Mouse (Mus musculus): ENCODE results near the gene Tmem254c.
"Not testable (repeated sequence)": the region's sequence is repeated elsewhere in the genome, so short reads cannot be mapped to it uniquely, and the experiment has no call there.

Tmem254c gene

DNA sequence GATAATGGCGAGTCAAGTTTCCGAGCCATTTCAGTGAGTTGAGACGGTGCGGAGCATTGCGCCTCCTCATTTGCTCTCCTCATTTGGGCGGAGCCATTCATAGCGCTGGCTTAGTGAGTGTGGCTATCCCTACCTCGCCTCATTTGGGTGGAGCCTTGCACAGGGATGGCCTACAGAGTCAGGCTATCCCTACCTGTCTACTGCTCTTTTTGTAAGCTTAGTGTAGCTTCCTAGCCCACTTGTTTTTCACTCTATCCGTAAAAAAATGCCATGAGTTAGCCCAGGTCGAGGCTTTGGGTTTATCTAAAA, at the start of gene Tmem254c:
Gene Tmem254c, minus strand, starts transcription at position 31 of the 309 bp plus-strand sequence.
- in situ Hi-C loops (cut with MboI, MseI): not testable (repeated sequence)

DNA sequence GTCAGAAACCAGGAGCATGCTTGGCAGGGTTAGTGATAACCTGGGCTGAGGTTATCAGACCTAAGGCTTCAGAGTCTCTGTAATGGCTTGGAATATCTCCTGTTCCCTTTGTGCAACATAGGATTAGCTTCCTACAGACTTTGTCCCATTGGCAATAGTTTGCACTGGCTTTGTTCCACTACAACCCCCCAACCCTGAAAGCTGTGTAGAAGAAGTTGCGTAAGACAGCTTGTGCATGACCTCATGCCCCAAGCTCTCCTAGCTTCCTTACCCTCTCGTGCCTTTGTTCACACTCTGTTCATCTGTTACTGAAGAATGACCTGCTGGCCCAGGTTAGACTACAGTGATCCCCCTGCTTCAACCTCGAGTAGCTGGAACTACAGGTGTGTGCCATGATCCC, 30.5 kb upstream of the Tmem254c start:
- in situ Hi-C loops (cut with MboI, MseI): not testable (repeated sequence)

DNA sequence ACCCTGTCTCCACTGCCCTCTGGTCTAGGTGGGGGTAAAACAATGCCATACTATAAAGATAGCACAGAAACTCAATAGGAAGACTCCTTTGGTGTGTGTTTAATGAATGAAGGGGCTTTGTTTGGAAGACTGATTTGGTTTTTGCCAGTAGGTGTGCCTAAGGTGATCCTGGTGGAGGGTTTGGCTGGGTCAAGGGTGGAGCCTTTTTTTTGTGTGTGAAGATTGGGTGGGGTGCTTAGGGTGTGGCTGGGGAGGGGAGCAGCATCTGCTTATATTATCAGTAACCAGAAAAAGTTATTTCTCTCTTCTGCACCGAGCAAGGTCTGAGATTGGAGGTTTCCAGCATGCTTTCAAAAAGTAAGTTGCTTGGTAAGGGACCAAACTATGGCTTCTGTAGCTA, 14.8 kb upstream of the Tmem254c start, which contains the start of gene Cphx3:
Gene Cphx3, plus strand, starts transcription at position 301 of the 400 bp plus-strand sequence.
- in situ Hi-C loops (cut with MboI, MseI): not testable (repeated sequence)

DNA sequence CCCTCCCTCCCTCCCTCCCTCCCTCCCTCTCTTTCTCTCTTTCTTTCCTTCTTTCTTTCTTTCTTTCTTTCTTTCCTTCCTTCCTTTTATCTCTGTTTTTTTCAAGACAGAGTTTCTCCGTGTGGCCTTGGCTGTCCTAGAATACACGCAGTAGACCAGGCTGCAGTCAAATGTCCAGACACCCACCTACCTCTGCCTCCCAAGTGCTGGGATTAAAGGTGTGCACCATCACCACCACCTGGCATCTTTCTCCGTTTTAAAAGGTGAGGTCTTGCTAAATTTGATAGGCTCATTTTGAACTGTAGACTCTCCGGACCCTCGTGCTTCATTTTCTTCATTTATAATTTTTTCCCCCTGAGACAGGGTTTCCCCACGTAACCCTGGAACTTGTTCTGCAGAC, 14.1 kb upstream of the Tmem254c start, which contains the start of gene Cphx2:
Gene Cphx2, plus strand, starts transcription at position 301 of the 400 bp plus-strand sequence.
- in situ Hi-C loops (cut with MboI, MseI): not testable (repeated sequence)

DNA sequence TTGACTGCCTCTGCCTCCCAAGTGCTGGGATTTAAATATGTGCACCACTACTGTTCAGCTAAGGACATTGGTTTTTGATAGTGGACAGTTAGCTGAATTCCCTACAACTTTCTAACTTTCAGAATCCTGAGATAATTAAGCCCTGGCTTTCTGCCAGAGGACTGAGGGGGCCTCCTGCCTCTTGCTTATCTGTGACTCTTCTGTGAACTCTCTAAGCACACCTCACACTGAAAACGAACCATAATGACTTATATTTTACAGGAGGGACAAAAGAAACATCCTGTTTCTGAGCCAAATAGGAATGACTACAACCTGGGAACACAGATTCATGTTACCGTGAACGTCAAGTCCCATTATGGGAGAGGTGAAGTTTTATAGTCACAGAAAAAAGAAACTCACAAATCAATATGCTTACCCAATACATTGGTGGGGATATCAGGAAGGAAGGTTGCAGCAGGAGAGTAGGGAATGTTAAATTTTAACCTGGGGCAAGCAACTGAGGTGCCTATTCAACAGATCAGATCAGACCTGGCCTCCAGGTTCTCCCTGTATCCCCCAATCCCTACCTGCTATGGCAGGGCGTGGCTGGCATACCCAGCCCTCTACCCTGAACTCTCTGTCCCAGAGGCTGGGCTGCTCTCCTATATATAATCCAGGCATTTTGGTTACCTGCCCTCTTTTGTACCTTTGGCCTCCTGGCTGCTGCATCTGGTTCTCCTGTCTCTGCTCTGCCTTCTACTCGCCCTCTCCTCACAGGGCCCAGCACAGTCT, 9.7 kb upstream of the Tmem254c start:
- in situ Hi-C loops (cut with MboI, MseI): not testable (repeated sequence)

DNA sequence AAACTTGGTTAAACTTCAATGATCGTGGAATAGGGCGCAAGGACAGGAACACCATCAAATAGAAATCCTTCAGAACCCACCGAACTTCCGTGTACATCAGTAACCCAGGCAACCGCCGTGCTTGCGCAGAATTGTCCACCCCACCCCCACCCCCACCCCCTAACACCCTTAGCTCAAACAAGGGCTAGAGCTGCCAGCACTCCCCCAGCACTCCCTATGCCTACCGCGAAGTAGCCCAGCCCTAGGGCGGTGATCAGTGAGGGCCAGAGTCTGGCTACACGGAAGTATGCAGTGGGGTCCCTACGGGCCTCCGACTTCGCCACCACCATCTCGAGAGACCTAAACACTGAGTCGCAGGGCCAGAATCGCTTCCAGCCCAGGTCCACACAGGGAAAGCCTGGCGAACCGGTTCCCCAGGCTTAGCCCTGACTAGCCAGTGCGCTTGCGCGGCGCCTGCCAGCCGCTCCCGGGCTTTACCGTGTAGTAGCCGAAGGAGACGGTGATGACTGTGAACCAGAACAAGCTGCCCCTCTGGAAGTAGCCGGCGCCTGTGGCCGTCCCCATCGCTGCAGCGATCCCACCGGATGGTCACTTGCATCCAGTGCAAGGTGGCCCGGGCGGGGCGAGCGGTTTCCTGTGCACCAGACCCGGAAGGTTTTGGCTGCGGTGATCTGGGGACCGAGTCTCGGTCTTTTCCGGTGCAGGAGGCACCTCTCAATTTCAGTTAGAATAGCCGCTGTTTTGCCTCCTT, 406 bp downstream of the Tmem254c start:
- in situ Hi-C loops (cut with MboI, MseI): not testable (repeated sequence)

DNA sequence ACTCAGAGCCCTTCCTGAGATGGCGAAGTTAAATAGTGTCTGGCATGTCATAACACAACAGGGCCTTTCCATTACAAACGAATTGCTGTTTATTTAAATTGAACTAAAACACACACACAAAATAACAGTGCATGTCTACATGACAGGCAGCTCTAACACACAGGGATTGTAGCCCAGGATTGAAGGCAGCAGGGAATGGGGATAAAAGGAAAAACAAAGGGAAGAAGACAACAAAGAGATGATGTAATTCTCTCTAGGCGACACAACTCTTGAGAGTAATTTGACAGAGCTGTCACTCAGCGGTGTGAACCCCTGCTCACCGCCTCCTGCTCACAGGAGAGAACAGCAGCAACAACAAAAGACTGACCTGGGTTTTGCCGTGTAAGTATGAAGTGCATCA, 7.8 kb downstream of the Tmem254c start:
- in situ Hi-C loops (cut with MboI, MseI): not testable (repeated sequence)

DNA sequence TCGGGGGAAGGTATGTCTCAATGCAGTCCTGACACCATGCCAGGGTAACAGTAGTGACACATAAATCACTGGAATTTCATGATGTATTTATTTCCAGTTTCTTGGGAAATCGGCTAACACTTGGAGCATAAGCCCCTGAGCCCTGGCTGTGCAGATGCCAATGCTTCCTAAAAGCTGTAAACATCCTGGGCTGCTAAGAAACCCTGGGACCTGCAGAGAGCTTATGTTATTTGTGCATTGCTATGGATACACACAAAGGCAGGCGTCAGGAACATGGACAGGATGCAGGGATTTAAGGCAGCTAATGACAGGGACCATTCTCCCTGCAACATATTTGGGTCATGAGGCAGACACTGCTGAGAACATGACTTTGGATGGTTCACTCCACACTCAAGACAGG, 9.0 kb downstream of the Tmem254c start:
- in situ Hi-C loops (cut with MboI, MseI): not testable (repeated sequence)

DNA sequence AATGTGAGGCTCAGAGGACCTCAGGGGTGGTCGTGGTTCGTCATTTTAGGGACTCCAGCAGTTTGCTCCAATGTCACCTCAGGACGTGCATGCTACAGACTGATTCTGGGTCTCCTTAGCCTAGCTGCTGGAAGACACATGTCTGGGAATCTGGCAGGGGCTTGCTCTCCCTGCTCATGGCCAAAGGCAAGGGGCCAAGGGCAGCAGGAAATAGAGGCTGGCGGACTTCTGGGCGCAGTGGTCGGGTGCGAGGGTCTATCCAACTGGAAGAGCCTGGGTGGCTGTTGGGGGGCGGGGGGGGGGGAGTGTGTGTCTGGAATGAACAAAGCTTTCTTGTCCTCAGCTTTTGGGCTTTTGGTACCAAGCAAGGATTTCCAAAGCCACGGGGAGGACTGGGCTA, 18.4 kb downstream of the Tmem254c start:
- in situ Hi-C loops (cut with MboI, MseI): not testable (repeated sequence)

DNA sequence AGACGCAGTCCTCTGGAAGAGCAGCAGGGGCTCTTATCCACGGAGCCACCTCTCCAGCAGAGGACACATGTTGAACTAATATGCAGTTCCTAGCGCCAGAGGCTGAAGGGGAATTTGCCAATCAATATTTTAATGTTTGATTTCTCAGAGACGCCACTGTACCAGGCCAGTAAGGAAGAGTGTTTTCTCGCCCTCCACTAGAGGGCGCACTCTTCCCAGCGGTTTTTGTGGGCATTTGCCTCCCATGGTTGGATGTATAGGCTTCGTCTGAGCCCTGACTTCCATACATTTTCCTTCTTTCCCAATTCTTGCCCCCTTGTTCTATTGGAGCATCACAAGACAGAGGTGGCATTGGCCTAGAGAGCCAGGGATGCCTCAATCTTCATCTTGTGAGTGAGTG, 20.1 kb downstream of the Tmem254c start:
- in situ Hi-C loops (cut with MboI, MseI): not testable (repeated sequence)

DNA sequence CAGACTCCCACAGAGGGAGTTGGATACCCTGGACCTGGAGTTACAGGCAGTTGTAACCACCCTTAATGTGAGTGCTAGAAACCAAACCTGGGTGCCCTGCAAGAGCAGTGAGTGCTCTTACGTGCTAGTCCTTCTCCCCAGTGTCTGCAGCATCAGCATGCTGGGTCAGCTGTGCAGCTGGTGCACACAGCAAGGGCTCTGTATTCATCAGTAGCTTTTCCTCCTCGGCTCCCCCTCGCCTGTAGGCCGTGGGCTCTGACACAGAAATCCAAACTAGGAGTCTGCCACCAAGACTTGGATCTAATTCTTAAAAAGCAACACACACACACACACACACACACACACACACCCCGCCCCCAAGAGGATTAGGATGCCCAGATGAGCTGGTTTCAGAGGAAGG, 22.1 kb downstream of the Tmem254c start:
- in situ Hi-C loops (cut with MboI, MseI): not testable (repeated sequence)

DNA sequence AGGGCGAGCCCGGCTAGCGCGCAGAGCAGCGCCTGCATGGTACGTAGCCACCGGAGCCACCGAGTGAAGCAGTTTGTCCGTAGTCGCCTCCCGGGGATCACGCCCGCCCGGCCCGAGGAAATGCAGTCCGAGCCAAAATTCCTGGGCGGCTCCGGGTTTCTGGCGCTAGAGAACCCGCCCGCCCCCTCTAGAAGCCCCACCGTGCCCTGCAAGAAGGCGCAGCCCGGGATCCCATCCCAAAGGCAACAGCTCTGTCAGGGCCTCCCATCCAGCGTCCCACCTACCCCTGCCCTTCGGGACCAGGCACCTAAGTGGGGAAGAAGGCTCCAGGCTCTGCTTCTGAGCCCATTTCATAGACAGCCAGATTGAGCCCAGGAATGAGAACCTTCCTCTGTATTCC, 24.5 kb downstream of the Tmem254c start, which contains the start of gene Gm9780:
Gene Gm9780, minus strand, starts transcription at position 101 of the 400 bp plus-strand sequence.
- in situ Hi-C loops (cut with MboI, MseI): not testable (repeated sequence)

DNA sequence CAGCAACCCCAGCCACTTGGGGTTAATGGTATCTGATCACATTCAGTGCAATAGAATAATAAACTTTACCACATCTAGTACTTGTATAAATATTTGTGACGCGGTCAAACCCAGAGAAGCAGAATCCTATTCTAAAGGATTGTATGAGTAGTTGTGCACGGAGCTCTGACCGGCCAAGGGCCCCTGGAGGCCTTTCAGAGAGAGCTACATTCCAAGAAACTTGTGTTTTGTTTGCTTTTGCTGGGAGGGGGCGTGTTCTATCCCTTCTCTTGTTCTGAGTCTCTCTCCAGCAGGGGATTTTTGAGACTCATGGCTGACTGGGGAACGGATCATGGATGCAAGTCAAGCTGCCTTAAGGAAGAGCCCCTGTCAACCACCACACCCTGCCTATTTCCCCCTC, 31.7 kb downstream of the Tmem254c start:
- in situ Hi-C loops (cut with MboI, MseI): not testable (repeated sequence)

DNA sequence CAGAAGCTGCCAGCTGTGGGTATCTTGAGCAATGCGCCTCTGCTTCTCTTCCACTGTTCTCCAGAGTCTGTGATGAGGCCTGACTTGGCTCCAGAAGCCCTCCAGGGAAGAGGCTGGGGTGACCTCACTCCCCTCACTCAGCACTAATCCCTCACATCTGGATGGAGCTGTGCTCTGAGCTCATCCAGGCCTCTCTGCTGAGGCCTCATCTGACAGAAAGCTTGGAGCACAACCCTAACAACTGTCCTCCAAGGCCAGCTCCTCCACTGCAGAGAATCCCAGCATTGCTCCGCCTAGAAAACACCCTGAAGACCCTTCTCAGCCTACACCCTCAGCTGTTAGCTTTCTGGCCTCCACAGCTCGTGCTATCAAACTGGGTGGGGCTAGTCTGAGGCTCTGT, 32.8 kb downstream of the Tmem254c start:
- in situ Hi-C loops (cut with MboI, MseI): not testable (repeated sequence)

DNA sequence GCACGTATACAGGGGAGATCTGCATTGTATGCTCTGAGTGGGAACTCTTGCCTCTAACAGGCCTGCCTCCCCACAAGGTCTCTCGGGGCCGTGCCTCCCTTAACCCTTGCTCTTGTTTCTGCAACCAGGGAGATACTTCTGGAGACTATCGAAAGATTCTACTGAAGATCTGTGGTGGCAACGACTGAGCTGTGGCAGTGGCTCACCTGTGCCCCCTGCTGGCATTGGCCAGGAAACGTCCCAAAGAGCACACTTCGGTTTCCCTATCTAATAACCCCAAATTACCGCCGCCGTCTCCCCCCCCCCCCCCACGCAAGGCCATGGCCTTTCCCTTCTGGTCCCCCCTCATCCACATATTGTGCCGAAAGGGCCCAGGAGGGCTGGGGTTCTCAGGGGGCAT, 41.5 kb downstream of the Tmem254c start:
- in situ Hi-C loops (cut with MboI, MseI): loop anchor here (10.0 kb wide), 1 partner anchor 211 kb away; no protein-coding TSS in a partner anchor

DNA sequence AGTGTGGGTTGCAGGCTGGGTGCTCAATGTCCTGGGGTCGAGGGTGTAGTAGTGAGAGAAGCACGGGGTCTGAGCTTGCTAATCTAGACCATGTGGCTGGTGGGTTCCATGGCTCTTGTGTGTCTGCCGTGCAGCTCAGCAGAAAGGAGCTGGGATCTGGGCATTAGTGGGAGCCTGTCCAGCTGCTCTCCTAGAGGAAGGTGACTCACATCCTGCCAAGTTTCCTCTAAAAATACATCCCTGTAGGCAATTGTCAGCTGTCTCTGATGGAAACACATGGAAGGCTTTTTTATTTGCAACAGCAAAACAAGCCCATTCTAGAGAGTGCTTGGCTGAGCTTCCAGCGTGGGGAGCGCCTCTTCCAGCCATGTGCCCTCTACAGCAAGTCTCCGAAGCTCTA, 44.3 kb downstream of the Tmem254c start:
- in situ Hi-C loops (cut with MboI, MseI): loop anchor here (10.0 kb wide), 1 partner anchor 208 kb away; no protein-coding TSS in a partner anchor

DNA sequence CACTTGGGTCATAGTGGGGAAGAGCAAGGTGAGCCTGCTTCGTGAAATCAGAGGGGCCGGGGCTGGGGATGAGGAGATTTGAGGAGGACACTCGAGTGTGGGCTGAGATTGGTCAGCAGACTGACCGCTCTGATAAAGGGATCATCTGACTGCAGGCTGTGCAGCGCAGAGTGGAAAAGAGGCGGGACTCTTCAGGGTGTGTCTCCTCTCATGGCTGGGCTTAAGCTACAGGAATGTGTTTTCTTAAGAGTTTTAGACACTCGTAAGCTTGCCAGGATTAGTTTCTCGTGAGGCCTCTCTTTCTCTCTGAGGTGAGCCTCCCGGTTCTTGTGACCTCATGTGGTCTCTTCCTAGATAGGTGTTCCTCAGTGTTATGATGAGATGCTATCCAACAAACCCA, 45.6 kb downstream of the Tmem254c start:
- in situ Hi-C loops (cut with MboI, MseI): loop anchor here (10.0 kb wide), 1 partner anchor 207 kb away; no protein-coding TSS in a partner anchor

DNA sequence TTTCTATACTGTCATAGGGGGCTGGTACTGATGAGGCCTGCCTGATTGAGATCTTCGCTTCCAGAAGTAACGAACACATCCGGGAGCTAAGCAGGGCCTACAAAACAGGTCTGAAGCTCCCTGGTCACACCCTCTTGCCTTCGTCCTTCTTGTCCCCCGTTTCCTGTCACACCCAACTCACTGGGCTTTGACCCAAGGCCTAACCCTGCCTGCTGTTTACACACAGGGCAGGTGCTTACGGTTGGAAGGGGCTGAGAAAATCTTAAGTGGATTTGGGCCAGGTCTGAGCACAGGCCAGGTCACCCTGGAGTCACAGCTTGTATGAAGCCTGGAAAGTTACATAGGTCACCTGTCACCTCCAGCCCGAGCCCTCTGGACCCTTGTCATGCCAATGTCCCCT, 50.7 kb downstream of the Tmem254c start:
- in situ Hi-C loops (cut with MboI, MseI): loop anchor here (5.0 kb wide), 1 partner anchor 144 kb away; no protein-coding TSS in a partner anchor

All from T-helper 1 cell (primary cell).